Mouse (Mus musculus) layer of hippocampus, adult 8-10 months (tissue): ENCODE measurements at regions not wholly inside any gene's neighbourhood (a gene's known extent, or its start where the extent isn't known, plus 50 kb on each side); places are given as distances from the start of the nearest gene placed in this dataset.

Experiments
- DNase-seq, 2 experiments: peaks; one replicate each; pipeline ENCODE4 v3.0.0; 2022; ENCODE audit warnings: low spot score in 2 of 2

DNA sequence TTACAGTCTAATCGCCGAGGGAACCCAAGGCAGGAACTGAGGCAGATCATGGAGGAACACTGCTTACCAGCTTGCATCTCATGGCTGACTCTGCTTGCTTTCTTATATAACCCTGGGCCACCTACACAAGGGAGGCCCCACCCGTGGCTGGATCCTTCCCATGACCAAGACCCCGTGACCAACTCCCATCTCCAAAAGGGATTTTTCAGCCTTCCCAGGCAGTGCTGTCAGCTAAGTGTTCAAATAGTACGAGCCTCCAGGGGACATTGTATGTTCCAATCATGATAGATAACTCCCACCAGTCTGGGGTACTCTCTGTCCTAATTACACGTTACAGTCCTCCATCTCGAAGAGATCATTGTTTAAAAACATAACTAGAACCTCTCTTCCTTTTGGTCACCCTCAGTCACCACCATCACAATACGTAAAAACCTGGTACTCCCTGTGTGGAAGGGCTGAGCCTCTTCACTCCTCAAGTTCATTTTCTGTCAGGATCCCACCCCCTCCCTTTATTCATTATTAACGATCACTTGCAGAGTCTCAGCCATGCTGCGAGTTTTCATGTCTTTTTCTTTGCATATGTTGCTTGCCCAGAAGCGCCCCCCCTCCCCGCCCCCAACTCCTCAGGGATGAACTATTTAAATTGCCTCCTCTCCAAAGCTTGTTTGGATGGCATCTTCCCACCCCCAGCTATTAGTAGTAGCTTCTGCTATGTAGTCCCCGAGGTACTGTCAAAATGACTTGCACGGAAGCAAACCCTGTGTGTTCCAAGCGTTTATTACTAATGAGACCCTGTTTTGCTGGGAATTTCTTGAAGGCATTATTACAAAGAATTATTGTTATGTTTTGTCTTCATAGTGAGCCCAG lies 406.2 kb upstream of the Mmadhc start:
- no peak for DNase-seq

DNA sequence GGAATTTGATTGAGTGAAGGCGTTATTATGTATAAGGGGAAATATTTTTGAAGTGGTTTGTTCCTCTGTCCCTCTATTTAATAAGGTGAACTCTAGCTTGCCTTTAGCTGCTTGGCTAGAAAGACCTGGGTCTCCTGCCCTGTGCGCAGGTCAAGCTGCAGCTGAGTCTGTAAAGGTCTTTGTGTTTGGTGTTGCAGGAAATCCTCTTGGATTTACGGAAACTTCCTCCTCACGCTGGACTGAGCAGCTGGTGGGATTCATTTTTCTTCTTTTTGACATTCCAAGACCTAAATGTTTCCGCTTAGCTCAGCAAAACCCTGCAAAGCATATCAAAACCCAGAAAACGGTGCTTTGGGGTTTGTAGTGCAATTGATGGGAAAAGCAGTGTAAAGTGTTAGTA lies 402.2 kb upstream of the Mmadhc start:
- no peak for DNase-seq

DNA sequence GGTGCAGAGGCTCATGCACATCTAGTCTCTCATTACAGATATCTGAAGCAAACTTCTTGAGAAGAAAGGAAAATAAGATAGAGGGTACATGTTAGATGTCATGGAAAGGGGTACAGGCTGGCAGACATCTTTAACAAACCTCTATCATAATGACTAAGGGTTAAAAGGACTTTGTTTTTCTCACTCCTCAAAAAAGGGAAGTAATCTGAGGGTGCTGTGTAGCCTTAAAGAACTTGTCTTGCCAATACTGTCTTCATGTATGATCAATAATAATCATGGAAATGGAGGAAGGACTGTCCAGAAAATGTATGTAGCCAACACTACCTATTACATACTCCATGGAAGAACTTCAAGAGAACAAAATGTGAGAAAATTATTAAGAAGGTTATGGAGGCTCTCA lies 400.0 kb upstream of the Mmadhc start:
- no peak for DNase-seq

DNA sequence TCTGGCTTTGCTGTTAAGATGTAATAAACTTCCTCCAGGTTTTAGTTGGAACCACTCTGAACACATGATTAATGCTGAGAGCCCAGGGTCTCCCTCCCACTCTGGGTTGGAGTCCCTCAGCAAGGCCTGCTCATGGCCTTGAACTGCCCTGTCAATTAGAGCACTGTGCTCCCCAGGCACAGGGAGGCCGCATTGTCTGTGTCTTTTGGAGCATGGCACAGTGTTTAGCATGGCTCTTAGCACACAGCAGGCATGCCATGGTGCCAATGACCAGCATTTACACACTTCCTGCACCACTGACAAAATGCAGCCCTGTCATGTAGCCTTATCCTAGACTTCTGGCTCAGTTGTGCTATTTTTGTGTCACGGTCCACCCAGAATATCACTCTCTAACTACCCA lies 398.2 kb upstream of the Mmadhc start:
- DNase-seq = no peak

DNA sequence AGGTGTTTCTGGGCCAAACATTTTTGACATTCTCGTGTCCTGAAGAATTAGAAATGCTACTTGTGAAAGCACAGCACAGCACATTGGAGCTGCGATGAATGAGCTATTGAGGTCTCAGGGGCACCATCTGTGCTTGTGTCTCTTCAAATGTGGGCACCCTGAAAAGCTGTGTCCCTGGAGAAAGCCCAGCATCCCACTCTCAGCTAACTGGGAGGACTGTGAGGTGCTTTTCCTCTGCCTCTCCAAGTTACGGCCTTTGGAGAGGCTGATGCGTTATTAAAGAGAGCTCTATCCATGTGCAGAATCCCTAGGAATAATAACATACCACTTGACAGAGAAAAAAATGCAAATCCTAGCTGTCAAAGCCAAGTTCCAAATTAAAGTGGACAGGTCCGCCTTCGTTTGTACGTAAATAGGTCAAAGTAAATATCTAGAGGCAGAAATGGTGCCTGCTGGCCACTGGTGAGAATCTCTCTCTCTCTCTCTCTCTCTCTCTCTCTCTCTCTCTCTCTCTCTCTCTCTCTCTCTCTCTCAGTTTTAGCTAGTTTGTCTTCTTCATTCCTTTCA lies 397.3 kb upstream of the Mmadhc start:
- DNase-seq = no peak

DNA sequence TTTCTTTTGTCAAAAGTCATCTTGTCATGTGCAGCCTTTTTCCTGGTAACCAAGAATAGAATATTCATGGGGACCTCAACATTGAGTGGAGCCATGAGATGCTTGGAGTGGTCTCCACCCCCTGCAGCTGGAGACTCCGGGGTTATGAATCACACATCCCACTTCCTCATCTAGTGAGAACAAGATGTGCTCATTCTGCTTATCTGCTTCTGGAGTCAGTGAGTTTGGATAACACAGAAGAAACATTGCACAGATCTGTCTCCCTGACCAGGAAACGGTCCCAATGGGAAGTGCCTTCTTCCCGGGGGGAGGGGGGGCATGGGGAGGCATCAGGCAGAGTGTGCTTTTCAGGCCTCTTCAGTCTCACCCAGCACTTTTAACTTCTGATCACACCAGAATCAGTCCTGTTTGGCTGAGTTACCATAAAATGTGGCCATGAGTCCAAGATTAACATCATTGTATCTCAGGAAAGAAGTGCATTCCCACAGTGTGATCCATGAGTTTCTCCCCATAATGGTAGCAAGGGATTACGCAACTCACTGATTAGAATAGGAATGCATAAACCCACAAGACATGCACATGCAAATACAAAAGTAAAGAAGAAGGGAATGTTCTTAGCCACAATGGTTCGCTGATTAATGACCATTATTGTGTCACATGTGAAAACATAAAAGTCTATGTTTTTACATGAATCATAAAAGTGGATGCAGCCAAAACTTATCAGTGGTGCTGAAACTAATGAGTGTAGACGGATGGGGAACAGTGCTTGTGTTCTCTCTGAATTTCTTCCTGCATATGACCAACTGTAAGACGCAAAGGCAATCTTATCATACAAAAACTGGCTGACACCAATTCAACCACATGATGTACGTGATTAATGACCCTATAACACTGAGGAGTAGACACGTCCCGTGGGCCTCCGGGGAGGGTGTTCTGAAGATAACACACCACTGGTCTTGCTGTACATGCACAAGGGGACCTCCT lies 393.8 kb upstream of the Mmadhc start:
- DNase-seq = no peak

DNA sequence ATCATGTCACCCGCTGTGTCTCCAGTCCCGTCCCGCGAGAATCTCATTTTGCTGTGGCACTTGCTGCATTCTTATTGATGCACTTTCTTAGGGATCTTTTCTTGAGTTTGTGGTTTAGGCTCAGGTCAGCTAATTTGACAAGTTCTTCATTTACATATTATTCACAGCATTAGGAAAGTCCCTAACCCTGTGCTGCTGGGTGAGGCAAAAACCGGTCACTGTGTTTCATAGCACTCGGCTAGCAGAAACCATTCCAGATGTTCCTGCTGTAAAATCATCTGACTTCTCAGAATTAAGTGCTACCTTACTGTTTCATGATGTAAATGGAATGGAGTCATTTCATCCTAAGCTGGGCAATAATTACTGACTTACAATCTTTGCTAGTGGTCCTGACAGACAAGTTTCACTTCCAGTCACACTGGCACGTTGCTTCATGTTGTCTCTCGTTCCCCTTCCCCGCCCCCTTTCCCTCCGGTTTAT lies 391.1 kb upstream of the Mmadhc start:
- no peak for DNase-seq

DNA sequence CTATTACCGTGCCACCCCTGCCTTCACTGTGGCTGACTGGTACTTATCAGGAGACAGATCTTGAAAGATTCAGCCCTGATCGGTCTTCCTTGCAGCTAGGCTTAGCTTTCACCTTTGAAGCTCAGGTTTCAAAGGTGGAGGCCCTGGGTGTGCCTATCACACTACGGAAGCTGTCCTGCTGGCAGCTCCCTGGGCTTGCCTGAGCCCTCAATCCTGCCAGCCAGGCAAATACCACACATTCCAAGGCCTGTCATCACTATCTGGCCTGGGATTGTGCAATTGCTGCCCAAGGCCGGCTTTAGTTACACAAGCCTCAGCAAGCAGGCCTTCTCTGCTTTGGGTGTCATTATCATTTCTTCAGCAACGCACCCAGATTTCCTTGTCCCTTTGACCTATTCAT lies 390.6 kb upstream of the Mmadhc start:
- DNase-seq = no peak

DNA sequence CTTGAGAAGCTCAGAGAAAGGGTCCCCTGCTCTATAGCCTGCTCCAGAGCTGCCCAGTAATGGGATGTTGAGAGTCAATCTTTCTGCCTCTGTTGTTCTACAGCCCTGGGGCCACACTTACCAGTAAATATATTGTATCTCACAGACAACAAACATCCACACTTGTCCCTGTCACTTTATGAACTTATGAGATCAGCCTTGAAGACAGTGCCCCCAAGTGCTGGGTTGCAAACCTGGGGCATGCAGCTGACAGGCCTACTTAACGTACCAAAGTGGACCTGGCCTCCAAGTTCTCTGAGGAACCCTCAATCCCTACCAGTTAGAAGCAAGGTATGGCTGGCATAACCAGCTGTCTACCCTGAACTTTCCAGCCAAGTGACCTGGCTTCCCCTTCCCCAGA lies 380.9 kb upstream of the Mmadhc start:
- no peak for DNase-seq

DNA sequence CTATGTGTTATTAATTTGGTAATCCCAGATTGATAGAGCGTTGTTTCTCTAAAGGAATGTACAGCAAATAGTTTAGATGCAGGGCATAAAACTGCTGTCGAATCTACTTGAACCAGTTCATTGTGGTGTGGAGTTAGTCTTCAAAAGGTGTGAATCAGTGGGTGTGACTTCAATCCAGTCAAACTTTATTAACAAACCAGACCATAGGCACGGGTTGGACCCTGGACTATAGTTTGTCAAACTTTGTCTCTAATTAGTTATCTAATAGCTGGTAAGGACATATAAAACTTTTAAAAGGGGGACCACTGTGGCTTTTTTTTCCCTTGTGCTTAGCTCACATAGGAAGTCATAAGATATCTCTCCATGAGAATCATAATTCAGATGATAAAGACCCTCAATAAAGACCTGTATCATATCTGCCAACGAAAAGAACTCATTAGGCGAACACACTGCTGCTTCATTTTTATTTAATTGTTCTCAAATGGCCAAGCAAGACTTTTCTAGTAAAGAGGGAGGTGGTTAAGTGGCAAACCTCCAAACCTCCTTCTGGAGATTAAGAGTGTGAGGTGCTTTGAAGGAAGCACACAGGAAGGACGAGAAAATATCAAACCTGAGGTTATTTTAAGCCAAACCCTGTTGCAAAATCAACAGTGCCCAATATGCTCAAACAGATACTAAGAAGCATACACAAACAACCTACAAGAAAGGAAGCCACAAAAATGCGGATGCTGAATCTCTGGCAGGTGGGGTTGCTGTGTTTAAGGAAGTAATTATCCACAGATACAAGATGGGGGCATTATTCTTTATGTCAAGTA lies 379.3 kb upstream of the Mmadhc start:
- no peak for DNase-seq

DNA sequence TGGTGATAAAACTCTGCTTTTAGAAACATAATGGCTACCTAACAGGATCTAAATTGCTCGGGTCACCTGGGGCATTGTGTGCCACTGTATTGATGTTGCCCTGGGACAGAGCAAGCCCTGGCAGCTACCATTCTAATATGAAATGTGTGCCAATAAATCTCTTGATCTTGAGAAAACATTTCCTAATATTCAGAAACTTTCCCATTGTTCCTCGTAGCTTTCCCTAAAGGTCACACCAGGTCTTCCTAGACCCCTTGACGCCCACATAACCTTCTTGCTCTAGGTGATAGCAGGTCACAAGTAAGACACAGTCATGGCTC lies 378.2 kb upstream of the Mmadhc start:
- DNase-seq = no peak

DNA sequence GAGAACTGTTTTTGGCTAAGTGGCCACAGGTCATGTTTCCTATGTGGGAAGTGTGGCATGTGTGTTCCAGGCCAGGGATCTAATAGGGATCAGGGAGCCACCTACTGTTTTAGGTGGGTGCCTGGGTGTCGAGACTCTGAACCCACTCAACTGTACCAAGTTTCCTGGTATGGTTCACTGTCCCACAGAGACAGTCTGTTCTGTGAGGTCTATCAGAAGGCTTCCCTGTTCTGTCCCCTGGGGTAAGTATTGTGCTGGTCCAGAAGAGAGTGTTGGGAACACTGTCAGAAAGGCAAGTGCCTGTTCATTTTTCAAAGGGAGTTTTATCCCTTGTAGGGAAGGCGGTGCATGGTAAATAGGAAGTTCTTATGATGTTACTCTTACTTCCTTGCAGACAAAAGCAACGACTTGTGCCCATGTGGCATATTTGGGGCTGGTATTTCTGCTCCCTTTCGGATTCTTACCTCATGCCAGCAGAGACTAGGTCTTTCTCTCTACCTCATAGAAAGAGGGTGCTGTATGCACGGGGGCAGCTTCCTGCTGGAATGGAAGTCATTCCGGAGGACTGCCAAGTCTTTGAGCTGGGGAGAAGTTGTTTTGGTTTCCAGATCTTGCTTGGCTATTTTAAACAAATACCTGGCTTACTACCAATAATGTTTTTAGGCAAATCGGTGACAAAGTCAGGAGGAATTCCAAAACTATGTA lies 377.7 kb upstream of the Mmadhc start:
- DNase-seq = no peak

DNA sequence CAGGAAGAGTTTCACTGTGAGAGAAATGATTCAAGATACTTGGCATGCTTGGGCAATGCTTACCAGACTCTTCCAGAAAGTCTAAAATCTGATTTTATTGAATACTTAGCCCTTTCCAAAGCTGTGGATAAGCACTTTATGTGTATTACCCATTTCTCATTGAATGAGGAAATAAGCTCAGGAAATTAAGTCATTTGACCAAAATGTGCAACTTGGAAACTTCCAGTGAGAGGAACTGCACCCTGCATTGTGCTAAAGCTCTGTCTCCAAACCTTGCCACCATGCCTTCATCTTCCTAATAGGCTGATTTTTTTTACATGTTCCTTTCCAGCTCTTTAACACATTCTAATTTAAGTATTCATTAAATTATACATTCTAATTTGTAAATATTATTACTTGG lies 372.7 kb upstream of the Mmadhc start:
- no peak for DNase-seq

DNA sequence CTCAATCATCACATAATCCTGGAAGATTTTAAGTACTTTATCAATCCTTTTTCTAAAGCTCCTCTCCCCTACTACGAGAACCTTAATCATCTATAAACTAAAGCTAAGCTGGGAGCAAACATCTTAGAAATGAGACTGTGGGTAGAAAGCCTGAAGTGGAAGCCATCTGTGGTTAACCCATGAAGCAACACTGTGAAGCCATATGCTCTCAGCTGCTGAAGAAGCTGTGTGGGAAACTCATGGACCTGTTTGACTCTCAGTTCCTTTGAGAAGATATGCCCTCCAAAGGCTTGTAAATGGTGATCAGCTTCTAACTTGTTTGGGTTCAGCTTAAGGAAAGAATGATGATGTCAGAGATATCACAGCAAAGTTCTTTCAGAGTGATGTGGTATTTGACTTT lies 372.2 kb upstream of the Mmadhc start:
- no peak for DNase-seq

DNA sequence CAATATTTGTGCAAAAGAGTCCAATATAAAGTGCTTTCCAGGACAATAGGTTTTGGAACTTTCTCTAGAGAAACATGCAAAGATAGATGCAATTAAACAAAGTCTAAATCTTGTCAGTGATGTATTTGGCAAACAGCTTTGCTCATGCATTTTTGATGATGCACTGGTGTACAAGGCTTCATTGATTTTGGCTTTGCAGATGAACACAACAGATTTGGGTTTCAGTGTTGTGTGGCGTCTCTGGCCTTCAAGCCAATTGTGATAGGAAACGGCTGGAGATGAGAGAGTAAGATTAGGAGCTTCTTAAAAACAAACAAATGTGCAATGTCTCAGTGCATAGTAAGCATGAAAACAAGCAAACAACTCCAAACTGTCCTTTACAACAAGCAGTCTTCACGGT lies 370.6 kb upstream of the Mmadhc start:
- no peak for DNase-seq

DNA sequence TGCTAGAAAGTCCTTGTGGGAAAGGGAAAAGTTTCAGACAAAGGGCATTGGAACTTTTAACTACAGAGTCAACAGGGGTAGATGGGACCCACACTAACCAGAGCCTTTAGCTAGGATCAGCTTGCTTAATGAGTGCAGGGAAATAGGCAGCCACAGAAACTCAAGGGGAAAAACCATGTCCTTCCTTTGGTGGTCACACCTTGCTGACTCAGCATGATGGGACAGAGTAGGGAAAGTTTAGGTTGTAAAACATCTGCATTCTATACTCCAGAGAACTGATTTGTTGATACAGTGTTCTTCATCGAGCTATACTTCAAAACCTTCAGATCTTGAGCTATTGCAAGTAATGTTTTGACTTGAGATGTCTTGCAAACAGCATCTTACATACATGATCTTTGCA lies 365.9 kb upstream of the Mmadhc start:
- DNase-seq = no peak

DNA sequence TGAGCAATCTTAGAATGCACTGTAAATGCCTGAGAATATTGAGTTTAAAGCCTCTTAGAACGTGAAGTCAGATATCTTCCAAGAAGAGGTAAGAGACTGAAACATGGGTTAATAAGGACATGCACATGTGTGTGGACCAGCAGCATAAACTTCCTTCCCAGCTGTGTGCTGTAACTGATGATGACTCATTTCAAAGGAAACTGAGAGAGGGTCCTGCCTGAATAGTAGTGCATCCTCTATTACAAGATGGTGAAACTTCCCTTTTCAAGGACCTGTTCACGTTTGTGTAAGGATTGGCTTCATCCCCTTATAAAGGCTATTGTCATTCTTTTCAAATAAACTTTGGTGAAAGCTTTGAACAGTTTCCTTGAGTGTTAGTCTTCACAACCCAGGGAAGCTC lies 363.4 kb upstream of the Mmadhc start:
- no peak for DNase-seq

DNA sequence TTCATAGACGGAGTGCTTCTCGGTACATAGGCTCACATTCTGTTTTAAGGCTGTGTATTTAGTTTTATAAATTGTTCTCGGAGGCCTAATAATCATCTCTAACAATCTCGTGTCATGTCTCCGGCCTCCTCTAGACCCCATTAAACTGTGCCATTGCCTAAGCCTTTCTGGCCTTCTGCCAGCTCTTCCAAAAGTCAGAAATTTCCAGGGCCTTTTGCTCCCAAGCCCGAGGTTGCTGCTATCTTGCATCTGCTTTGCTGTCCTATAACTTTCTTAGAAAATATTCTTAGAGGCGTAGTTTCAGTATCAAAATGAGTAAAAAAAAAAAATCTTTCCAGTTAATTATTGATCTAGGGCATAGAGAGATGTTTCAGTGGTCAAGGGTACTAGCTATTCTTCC lies 361.2 kb upstream of the Mmadhc start:
- DNase-seq = no peak

DNA sequence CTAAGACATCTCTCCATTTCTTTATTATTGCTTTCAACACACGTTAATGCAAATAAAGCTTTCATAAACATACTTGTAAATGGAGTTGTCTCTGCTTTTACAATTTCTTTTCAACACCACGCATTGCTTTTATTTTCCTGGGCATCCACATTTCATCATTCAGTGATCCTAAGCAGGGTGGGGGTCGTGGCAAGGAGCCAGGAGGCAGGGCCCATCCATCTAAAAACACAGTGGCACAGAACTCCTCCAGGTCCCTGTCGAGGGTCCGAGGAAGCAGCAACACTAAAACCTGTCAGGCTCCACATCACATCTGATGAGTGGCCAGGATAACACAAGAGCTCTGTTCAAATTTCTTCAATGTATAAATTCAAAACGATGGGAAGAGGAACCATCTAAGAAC lies 359.8 kb upstream of the Mmadhc start:
- DNase-seq = no peak

DNA sequence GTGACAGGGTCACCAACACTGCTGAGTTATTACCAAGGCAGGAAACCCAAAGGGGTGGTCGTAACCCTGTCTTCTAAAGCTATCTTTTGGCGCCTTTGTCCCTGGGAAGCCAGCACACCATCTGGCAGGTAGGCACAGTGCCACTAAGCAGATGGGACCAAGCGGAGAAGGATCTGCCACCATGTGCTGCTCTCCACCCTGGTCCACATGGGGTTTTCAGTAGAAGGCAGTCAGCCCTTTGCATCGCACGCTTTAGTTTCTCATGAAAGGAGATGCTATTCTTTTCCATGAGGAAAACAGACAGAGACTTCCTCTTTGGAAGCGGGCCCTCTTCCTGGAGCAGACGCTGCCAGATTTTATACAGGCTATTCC lies 358.3 kb upstream of the Mmadhc start:
- peak; percentile 18 to 53 for DNase-seq
